Mouse (Mus musculus) lung, embryonic 16.5 days (tissue): ENCODE data around the gene Spats1. TPM values are rescaled to one million over a fixed set of nuclear protein-coding genes. Genes with fewer than 3 reads are reported as not detected.

Source experiments
- ATAC-seq: fragments of 200-750 bp; cut with Nextera tagmentation; 2 replicates; pipeline ENCODE4 v1.8.0; 2017; ENCODE audit warnings: low read depth, mild to moderate bottlenecking, moderate library complexity
- H3K27ac ChIP-seq: fragments of 300-500 bp; sonication (generic); 2 replicates; pipeline ENCODE4 v1.5.1; 2014; ENCODE audit warnings: mild to moderate bottlenecking, control low read depth, low read length
- H3K27me3 ChIP-seq: fragments of 300-500 bp; sonication (generic); 2 replicates; pipeline ENCODE4 v1.6.1; 2014; ENCODE audit warnings: low read depth, low read length, mixed read lengths; ENCODE audit not compliant: control insufficient read depth, insufficient read depth
- H3K36me3 ChIP-seq: fragments of 300-500 bp; sonication (generic); 2 replicates; pipeline ENCODE4 v1.6.1; 2014; ENCODE audit warnings: low read length; ENCODE audit not compliant: control insufficient read depth, insufficient read depth
- H3K4me1 ChIP-seq: fragments of 300-500 bp; sonication (generic); replicated peaks from 2 replicates; pipeline ENCODE4 v1.6.1; 2014; ENCODE audit warnings: low read length, mixed read lengths; ENCODE audit not compliant: control insufficient read depth, insufficient read depth
- H3K4me2 ChIP-seq: fragments of 300-500 bp; sonication (generic); 2 replicates; pipeline ENCODE4 v1.6.1; 2014; ENCODE audit warnings: low read depth, low read length, control low read depth
- H3K4me3 ChIP-seq: fragments of 300-500 bp; sonication (generic); 2 replicates; pipeline ENCODE4 v1.5.1; 2014; ENCODE audit warnings: mild to moderate bottlenecking, low read length, control low read depth
- H3K9ac ChIP-seq: fragments of 300-500 bp; sonication (generic); 2 replicates; pipeline ENCODE4 v1.6.1; 2014; ENCODE audit warnings: low read length, control low read depth
- H3K9me3 ChIP-seq: fragments of 300-500 bp; sonication (generic); 2 replicates; pipeline ENCODE4 v1.6.1; 2016; ENCODE audit warnings: low read length; ENCODE audit not compliant: control insufficient read depth
- WGBS: fragments of 180-500 bp; shearing (Covaris S2); extraction: QIAGEN DNeasy Blood & Tissue Kit; methylation state at CpG from one replicate; pipeline ENCODE4 v1.1.7; 2014; 5-methylcytosine and 5-hydroxymethylcytosine counted together
- polyA plus RNA-seq: library from polyadenylated mRNA; unstranded; fragments of >200 nt; fragmentation: Nextera tagmentation; extraction: Ambion mirVana; gene quantifications from 2 replicates; pipeline ENCODE4 v1.2.1, GENCODE M21; 2015

Spats1 gene
- polyA plus RNA-seq, 1 experiment from 2014 or later, result 1.2 TPM

DNA sequence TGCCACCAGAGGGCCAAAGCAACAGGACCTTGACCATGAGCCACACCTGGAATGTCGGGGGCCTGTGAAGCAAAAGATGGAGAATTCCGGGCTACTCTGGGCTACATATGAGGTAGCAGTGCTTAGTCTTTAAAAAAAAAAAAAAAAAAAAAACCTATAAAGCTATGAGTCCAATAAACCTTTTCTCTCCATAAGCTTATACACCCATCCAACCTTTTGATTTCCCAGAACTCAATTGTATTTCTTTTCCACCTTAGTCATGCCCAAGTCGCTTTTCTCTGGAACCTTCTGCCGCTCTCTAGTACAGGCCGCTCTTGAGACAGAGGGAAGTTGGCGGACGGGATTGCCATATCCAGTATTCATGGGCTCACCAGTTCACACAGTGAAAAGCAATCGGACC lies 1.1 kb downstream of the Spats1 start:
- Histone ChIP-seq H3K4me3 (no peak overlapping the region), H3K9ac (no peak overlapping the region), H3K9me3 (no peaks in the 10 kb centered on the region), H3K4me2 (peak overlapping the region; percentile 59; the same call in 1 of the 2 replicates), H3K4me1 (peaks cover 3% of the 10 kb centered on the region; the same call in 1 of the 2 replicates), H3K27ac (no peak overlapping the region), H3K36me3 (no peaks in the 10 kb centered on the region), H3K27me3 (peaks cover 2% of the 10 kb centered on the region; the same call in 1 of the 2 replicates)
- WGBS, result 67% methylated on average over 8 of the region's 8 CpGs
- ATAC-seq, result no peak

DNA sequence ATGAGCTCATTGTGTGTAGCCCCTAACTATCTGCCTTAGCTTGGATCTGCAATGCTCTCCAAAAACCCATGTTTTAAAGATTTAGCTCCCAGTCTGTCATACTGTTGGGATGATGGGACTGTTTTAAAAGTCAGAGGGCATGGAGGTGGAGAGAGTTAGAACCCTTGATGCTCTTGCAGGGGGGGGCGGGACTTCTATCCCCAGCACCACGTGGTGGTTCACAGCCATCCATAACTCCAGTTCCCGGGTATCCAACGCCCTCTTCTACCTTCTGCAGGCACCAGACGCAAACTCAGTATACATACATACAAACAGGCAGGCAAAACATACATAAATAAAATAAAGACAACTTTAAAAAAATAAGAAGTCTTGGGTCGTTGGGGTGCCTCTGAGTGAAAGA lies 1.5 kb downstream of the Spats1 start:
- Histone ChIP-seq H3K4me3 (no peak overlapping the region), H3K9ac (no peak overlapping the region), H3K9me3 (no peaks in the 10 kb centered on the region), H3K4me1 (peaks cover 3% of the 10 kb centered on the region; the same call in 1 of the 2 replicates), H3K27me3 (peaks cover 2% of the 10 kb centered on the region; the same call in 1 of the 2 replicates), H3K27ac (no peak overlapping the region), H3K4me2 (no peak overlapping the region), H3K36me3 (no peaks in the 10 kb centered on the region)
- WGBS, result 66% methylated on average over 6 of the region's 6 CpGs
- no peak for ATAC-seq

DNA sequence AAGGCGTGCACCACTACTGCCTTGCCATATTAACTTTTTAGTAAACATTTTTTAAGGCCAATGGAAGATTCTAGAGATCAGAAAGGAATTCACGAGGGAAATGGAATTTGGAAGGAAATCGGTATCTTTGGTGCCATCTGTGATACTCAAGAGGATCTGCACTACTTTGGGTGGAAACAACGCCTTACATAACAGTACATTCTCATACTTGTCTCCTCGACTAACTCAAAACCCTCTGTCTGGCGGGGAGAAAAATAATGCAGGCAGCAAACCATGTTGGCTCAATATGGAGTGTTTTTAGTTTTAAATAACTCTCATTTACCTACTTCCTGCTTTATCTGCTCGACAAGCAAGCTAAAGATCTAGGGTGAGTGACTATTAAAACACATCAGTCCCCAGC lies 4.5 kb downstream of the Spats1 start:
- WGBS, result 74% methylated on average over 7 of the region's 7 CpGs
- no peak for ATAC-seq

DNA sequence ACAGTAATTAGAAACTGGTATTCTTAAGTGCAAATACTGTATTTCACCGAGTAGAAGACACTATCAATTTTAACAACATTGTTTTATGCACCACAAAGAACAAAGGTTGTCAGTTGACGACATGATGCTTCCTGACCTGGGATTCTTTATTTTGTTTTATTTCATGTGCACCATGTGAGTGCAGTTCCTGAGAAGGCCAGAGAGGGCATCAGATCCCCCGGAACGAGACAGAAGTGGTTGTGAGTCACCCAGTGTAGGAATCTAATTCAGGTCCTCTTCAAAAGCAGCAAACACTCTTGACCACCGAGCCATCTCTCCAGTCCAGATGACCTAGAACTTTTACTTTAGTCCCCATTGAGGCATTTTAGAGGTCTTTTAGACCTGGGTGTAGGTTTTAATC lies 6.9 kb downstream of the Spats1 start:
- Histone ChIP-seq H3K4me1 (no peaks in the 10 kb centered on the region), H3K4me3 (no peak overlapping the region), H3K4me2 (no peak overlapping the region), H3K27ac (no peak overlapping the region), H3K9me3 (peaks cover 4% of the 10 kb centered on the region), H3K9ac (no peak overlapping the region), H3K27me3 (no peaks in the 10 kb centered on the region), H3K36me3 (no peaks in the 10 kb centered on the region)
- WGBS, result 81% methylated on average over 5 of the region's 5 CpGs
- ATAC-seq, result no peak

More for the DNA sequence above, 4.5 kb downstream of the Spats1 start:
- no peak overlapping the region for H3K27ac ChIP-seq
- peaks cover 3% of the 10 kb centered on the region; the same call in 1 of the 2 replicates for H3K4me1 ChIP-seq
- H3K9me3 ChIP-seq, result peaks cover 4% of the 10 kb centered on the region
- H3K27me3 ChIP-seq, result no peaks in the 10 kb centered on the region; the same call in 1 of the 2 replicates
- no peak overlapping the region for H3K9ac ChIP-seq
- no peaks in the 10 kb centered on the region for H3K36me3 ChIP-seq
- H3K4me3 ChIP-seq, result no peak overlapping the region
- no peak overlapping the region for H3K4me2 ChIP-seq

DNA sequence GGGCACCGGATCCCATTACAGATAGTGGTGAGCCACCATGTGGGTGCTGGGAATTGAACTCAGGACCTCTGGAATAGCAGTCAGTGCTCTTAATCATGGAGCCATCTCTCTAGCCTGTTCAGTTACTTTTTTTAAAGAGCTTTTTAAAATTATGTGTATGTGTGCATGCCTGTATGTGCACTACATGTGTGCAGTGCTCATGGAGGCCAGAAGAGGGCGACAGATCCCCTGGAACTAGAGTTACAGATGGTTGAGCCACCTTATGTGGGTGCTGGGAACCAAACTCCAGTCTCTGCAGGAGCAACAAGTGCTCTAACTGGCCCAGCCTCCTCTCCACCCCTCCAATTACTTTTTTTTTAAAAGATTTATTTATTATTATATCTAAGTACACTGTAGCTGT lies 8.5 kb downstream of the Spats1 start:
- Histone ChIP-seq H3K4me2 (no peak overlapping the region), H3K9ac (no peak overlapping the region), H3K9me3 (peaks cover 4% of the 10 kb centered on the region), H3K4me1 (no peaks in the 10 kb centered on the region), H3K4me3 (no peak overlapping the region), H3K27ac (no peak overlapping the region), H3K27me3 (no peaks in the 10 kb centered on the region), H3K36me3 (no peaks in the 10 kb centered on the region)
- ATAC-seq, result no peak
- WGBS, result 59% methylated on average over 2 of the region's 2 CpGs

DNA sequence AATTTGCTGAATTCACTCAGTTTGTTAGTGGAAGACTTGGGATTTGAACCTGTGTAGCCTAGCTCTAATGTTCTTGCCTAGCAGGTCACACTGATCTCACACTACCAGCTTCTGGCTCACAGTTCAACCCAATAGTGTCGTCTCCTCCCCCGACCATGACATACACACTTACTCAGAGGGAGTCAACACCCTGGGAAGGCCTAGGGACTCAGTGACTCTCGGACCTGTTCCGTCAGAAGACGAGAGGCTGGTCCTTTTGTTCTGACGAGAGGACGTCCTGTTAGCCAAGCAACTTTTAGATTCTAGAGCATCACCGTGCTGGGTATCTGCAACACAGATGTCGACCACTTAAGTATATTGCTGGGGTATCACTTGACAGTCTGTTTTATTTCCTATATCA lies 11.0 kb downstream of the Spats1 start:
- Histone ChIP-seq H3K9ac (no peak overlapping the region), H3K4me2 (no peak overlapping the region), H3K36me3 (no peaks in the 10 kb centered on the region), H3K4me1 (no peaks in the 10 kb centered on the region), H3K4me3 (no peak overlapping the region), H3K9me3 (peaks cover 4% of the 10 kb centered on the region), H3K27me3 (no peaks in the 10 kb centered on the region), H3K27ac (no peak overlapping the region)
- ATAC-seq, result no peak
- WGBS, result 76% methylated on average over 9 of the region's 9 CpGs

DNA sequence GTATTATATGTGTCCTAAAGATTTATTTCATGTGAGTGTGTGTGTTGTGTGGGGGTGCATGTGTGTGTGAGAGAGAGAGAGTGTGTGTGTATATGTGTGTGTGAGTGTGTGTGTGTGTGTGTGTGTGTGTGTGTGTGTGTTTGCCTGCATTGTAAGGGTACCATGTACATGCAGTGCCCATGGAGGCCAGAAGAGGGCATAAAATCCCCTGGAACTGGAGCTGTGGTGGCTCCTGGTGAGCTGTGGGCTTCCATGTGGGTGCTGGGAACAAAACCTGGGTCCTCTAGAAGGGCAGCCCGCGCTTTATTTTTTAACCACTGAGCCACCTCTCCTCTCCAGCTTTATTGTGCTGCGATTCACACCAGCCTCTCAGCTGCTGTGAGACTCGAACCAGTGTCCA lies 12.7 kb downstream of the Spats1 start:
- WGBS, result 90% methylated on average over 4 of the region's 4 CpGs
- peaks cover 4% of the 10 kb centered on the region for H3K9me3 ChIP-seq
- H3K36me3 ChIP-seq, result no peaks in the 10 kb centered on the region

DNA sequence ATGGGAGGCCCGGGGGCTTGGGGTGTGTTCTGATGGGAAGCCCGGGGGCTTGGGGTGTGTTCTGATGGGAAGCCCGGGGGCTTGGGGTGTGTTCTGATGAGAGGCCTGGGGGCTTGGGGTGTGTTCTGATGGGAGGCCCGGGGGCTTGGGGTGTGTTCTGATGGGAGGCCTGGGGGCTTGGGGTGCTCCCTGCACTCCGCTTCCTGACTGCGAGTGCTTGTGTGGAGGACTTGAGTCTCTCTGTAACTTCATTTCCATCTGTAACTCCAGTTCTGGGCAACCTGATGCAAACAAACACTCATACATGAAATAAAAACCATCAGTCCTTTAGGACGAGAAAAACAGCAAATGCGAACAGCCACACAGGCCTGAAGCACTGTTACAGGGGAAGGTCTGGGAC lies 16.2 kb downstream of the Spats1 start:
- Histone ChIP-seq H3K9me3 (no peaks in the 10 kb centered on the region), H3K4me2 (no peak overlapping the region), H3K4me3 (no peak overlapping the region), H3K27me3 (no peaks in the 10 kb centered on the region), H3K27ac (no peak overlapping the region), H3K9ac (no peak overlapping the region), H3K4me1 (no peaks in the 10 kb centered on the region), H3K36me3 (no peaks in the 10 kb centered on the region)
- 76% methylated on average over 8 of the region's 8 CpGs for WGBS
- no peak for ATAC-seq

More for the DNA sequence above, 12.7 kb downstream of the Spats1 start:
- Histone ChIP-seq H3K27ac (no peak overlapping the region), H3K4me1 (no peaks in the 10 kb centered on the region), H3K4me3 (no peak overlapping the region), H3K27me3 (no peaks in the 10 kb centered on the region), H3K9ac (no peak overlapping the region), H3K4me2 (no peak overlapping the region)
- ATAC-seq, result no peak

DNA sequence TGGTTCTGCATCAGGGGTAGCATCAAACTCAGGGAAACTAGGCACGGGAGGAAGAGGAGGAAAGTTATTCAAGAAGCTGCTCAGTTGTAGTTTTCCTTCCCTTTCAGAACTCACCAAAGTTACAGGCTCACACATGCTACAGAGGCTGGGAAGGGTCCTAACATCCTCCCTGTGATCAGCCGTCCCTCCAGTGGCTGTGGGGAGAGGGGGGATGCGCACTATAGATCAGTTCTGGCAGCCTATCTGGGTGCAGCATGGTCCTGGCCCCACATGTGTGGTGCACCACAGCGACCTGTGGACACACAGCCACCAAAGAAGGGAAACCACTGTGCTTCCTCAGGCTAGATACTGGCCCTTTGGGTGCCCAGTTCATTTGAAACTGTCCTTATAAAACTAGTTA lies 16.7 kb downstream of the Spats1 start:
- Histone ChIP-seq H3K4me1 (no peaks in the 10 kb centered on the region), H3K4me3 (no peak overlapping the region), H3K4me2 (no peak overlapping the region), H3K9ac (no peak overlapping the region), H3K27ac (no peak overlapping the region), H3K27me3 (no peaks in the 10 kb centered on the region), H3K9me3 (no peaks in the 10 kb centered on the region), H3K36me3 (no peaks in the 10 kb centered on the region)
- no peak for ATAC-seq
- 83% methylated on average over 4 of the region's 4 CpGs for WGBS

DNA sequence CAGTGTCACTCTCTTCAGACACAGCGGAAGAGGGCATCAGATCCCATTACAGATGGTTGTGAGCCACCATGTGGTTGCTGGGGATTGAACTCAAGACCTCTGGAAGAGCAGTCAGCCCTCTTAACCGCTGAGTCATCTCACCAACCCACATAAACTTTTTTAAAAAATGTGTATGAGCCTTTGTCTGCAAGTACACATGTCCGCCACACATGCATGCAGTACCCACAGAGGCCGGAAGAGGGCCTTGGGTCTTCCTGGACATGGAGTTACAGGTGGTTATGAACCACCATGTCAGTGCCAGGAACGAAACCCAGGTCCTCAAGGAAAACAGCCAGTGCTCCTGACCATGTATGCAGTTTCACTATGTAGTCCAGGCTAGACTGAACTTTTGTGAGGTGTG lies 17.7 kb downstream of the Spats1 start:
- no peak overlapping the region for H3K27ac ChIP-seq

More for the DNA sequence above, 17.7 kb downstream of the Spats1 start:
- no peaks in the 10 kb centered on the region for H3K36me3 ChIP-seq
- H3K27me3 ChIP-seq, result no peaks in the 10 kb centered on the region
- no peak overlapping the region for H3K9ac ChIP-seq
- no peaks in the 10 kb centered on the region for H3K4me1 ChIP-seq
- H3K9me3 ChIP-seq, result no peaks in the 10 kb centered on the region
- H3K4me3 ChIP-seq, result no peak overlapping the region
- WGBS, result 90% methylated on average over 5 of the region's 5 CpGs
- ATAC-seq, result no peak
- H3K4me2 ChIP-seq, result no peak overlapping the region
